Mouse (Mus musculus): ENCODE data around the gene Gm47791. TPM values are rescaled to one million over a fixed set of nuclear protein-coding genes. Genes with fewer than 3 reads are reported as not detected.

Gm47791 gene
- polyA plus RNA-seq (2015; fragmentation: Nextera tagmentation; extraction: Ambion mirVana), result not detected in 2 replicates

DNA sequence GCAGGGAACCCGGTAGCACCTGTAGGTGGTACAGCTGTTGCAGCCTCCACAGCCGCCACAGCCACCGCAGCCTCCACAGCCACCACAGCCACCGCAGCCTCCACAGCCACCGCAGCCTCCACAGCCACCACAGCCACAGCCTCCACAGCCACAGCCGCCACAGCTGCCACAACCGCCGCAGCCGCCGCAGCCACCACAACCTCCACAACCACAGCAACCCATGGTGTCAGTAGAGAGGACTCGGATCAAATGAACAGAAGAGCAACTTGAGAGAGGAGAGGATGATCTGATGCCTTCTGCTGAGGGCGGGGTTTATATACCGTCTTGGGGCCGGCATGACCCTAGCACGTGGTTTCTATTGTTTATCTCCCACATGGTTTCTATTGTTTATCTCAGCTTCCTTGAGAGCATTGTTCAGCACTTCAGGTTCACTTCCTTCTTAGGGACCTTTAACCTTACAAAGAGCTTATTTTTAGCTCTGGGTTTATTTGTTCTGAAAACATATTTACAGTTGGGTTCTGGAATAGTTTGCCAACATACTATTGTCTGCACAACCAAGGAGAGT lies at the start of gene Gm47791:
Gene Gm47791 (minus strand): TSS at position 222 of the 565 bp plus-strand sequence.
- Histone ChIP-seq H3K36me3 (ENCODE audit: control insufficient read depth, insufficient read depth, low read length) (no peaks in the 10 kb centered on the region), H3K4me1 (ENCODE audit: control insufficient read depth, insufficient read depth, low read length) (no peaks in the 10 kb centered on the region), H3K27ac (ENCODE audit: low read length) (no peak within 1 kb of the TSS), H3K4me3 (replicated peaks; ENCODE audit: low read length) (no peak within 1 kb of the TSS), H3K27me3 (ENCODE audit: control insufficient read depth, insufficient read depth, low read length) (no peaks in the 10 kb centered on the region), H3K4me2 (ENCODE audit: low read depth, low read length) (no peak within 1 kb of the TSS), H3K9ac (ENCODE audit: low read length) (no peak within 1 kb of the TSS), H3K9me3 (replicated peaks; ENCODE audit: control insufficient read depth, low read length) (no peaks in the 10 kb centered on the region)
- 79% methylated on average over 15 of the region's 15 CpGs for WGBS
- no peak for ATAC-seq (ENCODE audit: insufficient read depth, low FRiP score)

DNA sequence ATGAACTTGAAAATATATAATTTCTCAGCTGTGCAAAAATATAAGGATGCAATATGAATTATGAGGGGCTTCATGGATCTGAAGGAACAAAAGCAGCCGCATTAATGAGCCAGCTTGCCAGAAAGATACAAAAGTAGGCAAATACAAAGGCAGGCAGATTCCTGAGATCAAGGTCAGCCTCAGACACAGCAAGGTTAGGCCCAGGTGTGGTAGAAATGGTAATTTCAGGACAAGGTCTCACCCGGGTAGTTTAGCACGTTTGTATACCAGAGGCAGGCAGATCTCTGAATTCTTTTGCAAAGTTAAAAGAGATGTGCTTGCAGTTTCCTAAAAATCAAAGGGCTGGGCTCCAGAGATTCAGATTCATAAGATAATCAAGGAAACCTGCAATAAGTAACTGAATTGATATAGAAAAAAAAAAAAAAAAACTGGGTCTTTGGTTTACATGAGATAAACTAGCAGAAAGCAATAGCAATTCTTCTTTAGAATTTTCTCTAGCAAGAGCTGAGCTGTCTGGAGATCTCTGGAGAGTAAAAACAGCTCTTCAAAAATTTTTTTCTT lies 49.7 kb upstream of the Gm47791 start:
- WGBS, result 67% methylated on average over 3 of the region's 3 CpGs
- no peak for ATAC-seq (ENCODE audit: insufficient read depth, low FRiP score)
- Histone ChIP-seq H3K36me3 (ENCODE audit: control insufficient read depth, insufficient read depth, low read length) (no peaks in the 10 kb centered on the region), H3K4me2 (ENCODE audit: low read depth, low read length) (no peak overlapping the region), H3K9me3 (replicated peaks; ENCODE audit: control insufficient read depth, low read length) (no peaks in the 10 kb centered on the region), H3K4me1 (ENCODE audit: control insufficient read depth, insufficient read depth, low read length) (peaks cover 3% of the 10 kb centered on the region; the same call in 1 of the 2 replicates), H3K27ac (ENCODE audit: low read length) (no peak overlapping the region), H3K4me3 (replicated peaks; ENCODE audit: low read length) (no peak overlapping the region), H3K9ac (ENCODE audit: low read length) (no peak overlapping the region), H3K27me3 (ENCODE audit: control insufficient read depth, insufficient read depth, low read length) (no peaks in the 10 kb centered on the region)

DNA sequence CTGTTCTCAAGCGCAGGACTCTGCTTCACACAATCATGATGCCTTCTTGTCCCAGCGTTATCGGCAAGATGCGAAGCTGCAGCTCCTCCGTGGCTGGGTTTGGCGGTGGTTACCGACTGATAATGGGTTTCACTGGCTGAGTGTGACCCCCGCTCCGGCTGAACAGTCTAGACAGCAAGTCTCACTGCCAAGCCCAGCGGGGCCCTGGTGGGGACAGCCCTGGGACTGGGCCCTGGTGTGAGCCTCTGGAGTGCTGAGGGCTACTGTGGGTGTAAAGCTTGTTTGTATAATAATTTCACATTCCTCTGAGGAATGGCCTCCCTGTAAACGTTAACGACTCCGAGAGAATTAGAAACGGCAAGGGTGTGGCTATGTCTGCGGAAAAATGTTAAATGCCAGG lies 49.1 kb upstream of the Gm47791 start:
- 0 out of 2 replicates have a peak, but pooled peaks have one; percentile 45 for ATAC-seq (ENCODE audit: insufficient read depth, low FRiP score)
- peak overlapping the region; percentile 42; the same call in 1 of the 2 replicates for H3K27ac ChIP-seq (ENCODE audit: low read length)

DNA sequence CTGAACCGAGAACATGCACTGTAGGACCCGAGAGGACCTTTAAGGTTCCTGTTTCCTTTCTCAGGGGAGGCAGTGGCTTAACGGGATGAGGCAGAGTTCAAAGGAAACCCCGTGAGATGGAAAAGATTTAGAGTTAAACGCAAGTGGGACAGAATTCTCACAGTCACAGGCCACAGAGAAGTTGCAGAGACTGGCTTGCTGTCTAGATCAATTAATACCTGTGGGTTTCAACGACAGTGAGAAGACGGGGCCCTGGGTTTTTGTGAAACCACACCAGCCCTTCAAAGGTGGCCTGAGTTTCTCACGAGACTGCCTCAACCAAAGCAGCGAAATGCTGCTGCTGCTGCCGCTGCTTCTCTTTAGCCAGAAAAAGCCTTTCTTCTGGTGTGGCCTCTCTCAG lies 48.3 kb upstream of the Gm47791 start:
- 68% methylated on average over 10 of the region's 10 CpGs for WGBS
- no peaks in the 10 kb centered on the region for H3K9me3 ChIP-seq (replicated peaks; ENCODE audit: control insufficient read depth, low read length)
- H3K27me3 ChIP-seq (ENCODE audit: control insufficient read depth, insufficient read depth, low read length), result no peaks in the 10 kb centered on the region
- H3K9ac ChIP-seq (ENCODE audit: low read length), result no peak overlapping the region
- H3K36me3 ChIP-seq (ENCODE audit: control insufficient read depth, insufficient read depth, low read length), result no peaks in the 10 kb centered on the region
- no peak overlapping the region for H3K27ac ChIP-seq (ENCODE audit: low read length)
- no peak overlapping the region for H3K4me3 ChIP-seq (replicated peaks; ENCODE audit: low read length)
- H3K4me1 ChIP-seq (ENCODE audit: control insufficient read depth, insufficient read depth, low read length), result peaks cover 3% of the 10 kb centered on the region; the same call in 1 of the 2 replicates
- no peak overlapping the region for H3K4me2 ChIP-seq (ENCODE audit: low read depth, low read length)
- no peak for ATAC-seq (ENCODE audit: insufficient read depth, low FRiP score)

More for the DNA sequence above, 49.1 kb upstream of the Gm47791 start:
- H3K4me2 ChIP-seq (ENCODE audit: low read depth, low read length), result 0 out of 2 replicates have a peak overlapping the region, but pooled peaks have one; percentile 13
- no peak overlapping the region for H3K4me3 ChIP-seq (replicated peaks; ENCODE audit: low read length)
- H3K4me1 ChIP-seq (ENCODE audit: control insufficient read depth, insufficient read depth, low read length), result peaks cover 3% of the 10 kb centered on the region; the same call in 1 of the 2 replicates
- no peaks in the 10 kb centered on the region for H3K9me3 ChIP-seq (replicated peaks; ENCODE audit: control insufficient read depth, low read length)
- WGBS, result 41% methylated on average over 15 of the region's 15 CpGs
- peak overlapping the region; percentile 29; the same call in 1 of the 2 replicates for H3K9ac ChIP-seq (ENCODE audit: low read length)
- no peaks in the 10 kb centered on the region for H3K27me3 ChIP-seq (ENCODE audit: control insufficient read depth, insufficient read depth, low read length)
- no peaks in the 10 kb centered on the region for H3K36me3 ChIP-seq (ENCODE audit: control insufficient read depth, insufficient read depth, low read length)

DNA sequence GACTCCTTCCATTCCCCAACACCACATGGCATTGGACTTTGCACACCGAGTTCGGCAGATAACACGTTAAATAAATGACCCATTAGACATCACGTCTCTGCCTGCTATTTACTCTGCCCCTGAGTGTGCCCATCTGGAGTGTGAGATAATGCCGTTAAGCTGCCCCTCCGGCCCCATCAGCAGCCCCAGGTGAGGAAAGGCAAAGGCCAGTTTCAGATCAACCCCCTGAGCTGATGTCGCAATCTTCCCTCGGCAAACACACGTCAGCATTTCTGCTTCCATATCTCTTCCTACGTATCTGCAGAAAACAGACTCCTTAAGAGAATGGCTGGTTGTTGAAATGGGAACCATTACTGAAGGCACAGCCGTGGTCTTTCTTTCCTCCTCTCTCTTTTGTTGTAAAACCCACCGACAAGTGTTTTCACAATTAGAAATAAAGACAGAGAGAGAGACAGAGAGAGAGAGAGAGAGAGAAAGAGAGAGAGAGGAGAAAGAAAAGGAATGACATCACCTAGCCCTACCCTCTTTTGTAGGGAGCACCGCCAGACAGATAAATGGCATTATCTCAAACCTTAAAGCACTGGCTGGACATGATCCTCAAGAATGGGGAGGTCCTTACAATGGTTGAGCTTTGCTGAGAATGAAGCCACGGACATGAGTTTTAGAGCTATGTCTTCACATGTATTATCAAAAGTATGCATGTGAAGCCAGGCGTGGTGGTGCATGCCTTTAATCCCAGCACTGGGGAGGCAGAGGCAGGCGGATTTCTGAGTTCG lies 45.1 kb upstream of the Gm47791 start:
- Histone ChIP-seq H3K4me2 (ENCODE audit: low read depth, low read length) (0 out of 2 replicates have a peak overlapping the region, but pooled peaks have one; percentile 14), H3K4me3 (replicated peaks; ENCODE audit: low read length) (no peak overlapping the region), H3K27ac (ENCODE audit: low read length) (peak overlapping the region; percentile 51), H3K9me3 (replicated peaks; ENCODE audit: control insufficient read depth, low read length) (no peaks in the 10 kb centered on the region), H3K9ac (ENCODE audit: low read length) (no peak overlapping the region), H3K4me1 (ENCODE audit: control insufficient read depth, insufficient read depth, low read length) (peaks cover 3% of the 10 kb centered on the region; the same call in 1 of the 2 replicates), H3K27me3 (ENCODE audit: control insufficient read depth, insufficient read depth, low read length) (no peaks in the 10 kb centered on the region), H3K36me3 (ENCODE audit: control insufficient read depth, insufficient read depth, low read length) (no peaks in the 10 kb centered on the region)
- ATAC-seq (ENCODE audit: insufficient read depth, low FRiP score), result peak; percentile 91
- 47% methylated on average over 17 of the region's 17 CpGs for WGBS

DNA sequence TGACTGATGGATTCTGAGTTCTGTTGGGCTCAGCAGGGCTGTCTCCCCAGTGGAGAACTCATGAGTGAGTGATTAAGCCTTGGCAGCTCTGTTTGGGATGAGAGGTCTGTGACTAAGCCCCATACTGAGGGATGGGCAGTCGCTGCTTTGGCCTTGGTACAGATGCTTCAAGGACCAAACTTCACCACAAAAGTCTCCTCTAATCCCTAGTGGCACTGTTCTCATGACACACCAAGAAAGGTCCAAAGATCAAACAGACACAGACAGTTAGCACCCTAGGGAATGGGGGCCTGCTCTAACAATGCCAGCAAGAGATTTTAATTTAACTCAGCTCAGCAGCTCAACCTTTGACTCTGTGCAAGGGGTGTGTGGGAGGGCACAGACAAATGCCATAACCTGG lies 40.7 kb upstream of the Gm47791 start:
- Histone ChIP-seq H3K27ac (ENCODE audit: low read length) (no peak overlapping the region), H3K9ac (ENCODE audit: low read length) (no peak overlapping the region), H3K4me1 (ENCODE audit: control insufficient read depth, insufficient read depth, low read length) (no peaks in the 10 kb centered on the region), H3K9me3 (replicated peaks; ENCODE audit: control insufficient read depth, low read length) (no peaks in the 10 kb centered on the region), H3K4me3 (replicated peaks; ENCODE audit: low read length) (no peak overlapping the region), H3K36me3 (ENCODE audit: control insufficient read depth, insufficient read depth, low read length) (no peaks in the 10 kb centered on the region), H3K4me2 (ENCODE audit: low read depth, low read length) (no peak overlapping the region), H3K27me3 (ENCODE audit: control insufficient read depth, insufficient read depth, low read length) (no peaks in the 10 kb centered on the region)
- no peak for ATAC-seq (ENCODE audit: insufficient read depth, low FRiP score)
- whole genome bisulfite sequencing, result 70% methylated on average over 1 of the region's 1 CpGs

DNA sequence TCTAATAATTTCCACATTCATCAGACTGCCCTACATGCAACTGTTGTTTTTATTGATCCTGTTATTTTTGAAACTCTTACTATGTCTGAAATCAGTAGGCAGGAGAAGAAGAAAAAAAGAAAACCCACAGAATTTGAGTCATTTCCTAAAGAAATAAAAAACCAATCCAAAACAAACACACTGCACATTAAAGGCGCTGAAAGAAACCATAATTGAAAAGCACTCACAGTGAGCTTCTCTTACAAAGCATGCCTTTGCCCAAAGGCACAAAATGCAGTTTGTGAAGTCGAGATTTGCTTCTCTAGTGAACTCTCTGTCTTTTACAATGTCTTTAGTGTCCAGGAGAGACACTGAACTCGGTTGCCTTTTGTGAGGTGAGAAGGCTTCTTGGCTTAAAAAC lies 37.5 kb upstream of the Gm47791 start:
- ATAC-seq (ENCODE audit: insufficient read depth, low FRiP score), result no peak
- Histone ChIP-seq H3K4me3 (replicated peaks; ENCODE audit: low read length) (no peak overlapping the region), H3K4me2 (ENCODE audit: low read depth, low read length) (no peak overlapping the region), H3K36me3 (ENCODE audit: control insufficient read depth, insufficient read depth, low read length) (no peaks in the 10 kb centered on the region), H3K9ac (ENCODE audit: low read length) (no peak overlapping the region), H3K27me3 (ENCODE audit: control insufficient read depth, insufficient read depth, low read length) (no peaks in the 10 kb centered on the region), H3K27ac (ENCODE audit: low read length) (no peak overlapping the region), H3K4me1 (ENCODE audit: control insufficient read depth, insufficient read depth, low read length) (no peaks in the 10 kb centered on the region), H3K9me3 (replicated peaks; ENCODE audit: control insufficient read depth, low read length) (no peaks in the 10 kb centered on the region)
- WGBS, result 64% methylated on average over 3 of the region's 3 CpGs

DNA sequence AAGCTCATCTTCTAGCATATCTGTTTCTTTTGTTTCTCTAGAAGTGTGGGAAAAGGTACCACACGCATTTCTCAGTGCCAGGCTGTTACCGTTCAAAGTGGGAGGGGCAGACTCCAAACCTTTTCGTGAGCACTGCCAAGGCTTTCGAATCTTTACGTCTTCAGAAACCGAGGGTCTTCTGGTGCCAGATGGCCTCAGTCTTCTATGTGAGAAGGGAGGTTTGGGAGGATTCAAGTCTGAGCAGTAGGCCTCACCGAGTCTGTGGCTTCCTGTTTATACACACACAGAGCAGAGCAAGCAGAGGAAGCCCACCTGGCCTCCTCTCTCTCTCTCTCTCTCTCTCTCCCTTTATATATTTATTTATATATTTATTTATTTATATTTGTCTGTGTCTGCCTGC lies 36.2 kb upstream of the Gm47791 start:
- Histone ChIP-seq H3K9ac (ENCODE audit: low read length) (no peak overlapping the region), H3K36me3 (ENCODE audit: control insufficient read depth, insufficient read depth, low read length) (no peaks in the 10 kb centered on the region), H3K4me1 (ENCODE audit: control insufficient read depth, insufficient read depth, low read length) (no peaks in the 10 kb centered on the region), H3K4me3 (replicated peaks; ENCODE audit: low read length) (no peak overlapping the region), H3K27me3 (ENCODE audit: control insufficient read depth, insufficient read depth, low read length) (no peaks in the 10 kb centered on the region), H3K27ac (ENCODE audit: low read length) (no peak overlapping the region), H3K4me2 (ENCODE audit: low read depth, low read length) (no peak overlapping the region), H3K9me3 (replicated peaks; ENCODE audit: control insufficient read depth, low read length) (no peaks in the 10 kb centered on the region)
- 62% methylated on average over 7 of the region's 7 CpGs for WGBS
- ATAC-seq (ENCODE audit: insufficient read depth, low FRiP score), result no peak

DNA sequence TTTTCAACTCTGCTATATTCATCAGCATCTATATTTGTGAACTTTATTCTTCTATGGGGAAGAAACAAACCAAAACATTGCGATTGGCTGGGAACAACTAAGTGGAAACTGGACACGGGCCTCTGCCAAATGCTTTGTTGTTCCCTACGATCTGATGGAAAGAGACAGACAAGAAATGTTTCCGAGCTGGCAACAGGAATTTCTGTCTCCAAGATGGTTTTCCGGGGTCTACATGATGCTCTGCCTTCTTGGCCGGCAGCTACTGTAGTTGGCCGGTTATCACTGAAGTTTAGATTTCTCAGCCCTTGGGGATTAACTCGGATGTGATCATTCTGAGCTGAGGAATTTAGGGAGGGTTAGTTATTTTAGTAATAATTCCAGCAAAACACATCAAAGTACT lies 35.3 kb upstream of the Gm47791 start:
- WGBS, result 61% methylated on average over 8 of the region's 8 CpGs
- no peak overlapping the region for H3K4me2 ChIP-seq (ENCODE audit: low read depth, low read length)
- H3K27me3 ChIP-seq (ENCODE audit: control insufficient read depth, insufficient read depth, low read length), result no peaks in the 10 kb centered on the region
- H3K9me3 ChIP-seq (replicated peaks; ENCODE audit: control insufficient read depth, low read length), result no peaks in the 10 kb centered on the region
- H3K4me3 ChIP-seq (replicated peaks; ENCODE audit: low read length), result no peak overlapping the region
- H3K4me1 ChIP-seq (ENCODE audit: control insufficient read depth, insufficient read depth, low read length), result no peaks in the 10 kb centered on the region
- no peaks in the 10 kb centered on the region for H3K36me3 ChIP-seq (ENCODE audit: control insufficient read depth, insufficient read depth, low read length)
- H3K27ac ChIP-seq (ENCODE audit: low read length), result no peak overlapping the region
- no peak for ATAC-seq (ENCODE audit: insufficient read depth, low FRiP score)
- H3K9ac ChIP-seq (ENCODE audit: low read length), result no peak overlapping the region

All from stomach, embryonic 16.5 days (tissue).